Mouse (Mus musculus) brain, embryonic 14.5 days (tissue): ENCODE results near the gene Stk39.

Experiments
- CTCF ChIP-seq: fragments of 200-500 bp; IDR thresholded peaks from 2 replicates; pipeline ENCODE4 v1.5.1; 2012; ENCODE audit warnings: inconsistent platforms, mild to moderate bottlenecking, moderate library complexity, borderline replicate concordance; ENCODE audit not compliant: insufficient read depth, insufficient read length; ENCODE audit errors: extremely low read depth
- POLR2A ChIP-seq: fragments of 200-500 bp; IDR thresholded peaks from 2 replicates; pipeline ENCODE4 v1.6.1; 2012; ENCODE audit warnings: mild to moderate bottlenecking, inconsistent platforms, borderline replicate concordance; ENCODE audit not compliant: poor library complexity, insufficient read depth, insufficient read length, severe bottlenecking; ENCODE audit errors: extremely low read depth

GRCm38 (mm10) chr2:68378319-68378718 lies 93.7 kb downstream of the Stk39 start:
- TF ChIP-seq CTCF (no peak), POLR2A (no peak)
